Mouse (Mus musculus) liver, embryonic 11.5 days (tissue): Measurements from ENCODE around the gene Grb10. TPM values are rescaled to one million over a fixed set of nuclear protein-coding genes. Genes with fewer than 3 reads are reported as not detected.

ENCODE experiments used
- ATAC-seq: fragments of 200-750 bp; cut with Nextera tagmentation; replicated peaks from 2 replicates; pipeline ENCODE4 v1.8.0; 2017; ENCODE audit warnings: moderate number of reproducible peaks, mild to moderate bottlenecking, moderate TSS enrichment, moderate library complexity; ENCODE audit not compliant: low FRiP score
- DNase-seq: peaks from one replicate; pipeline ENCODE4 v3.0.0-alpha.2; 2017; ENCODE audit warnings: low spot score
- H3K27ac ChIP-seq: fragments of 300-500 bp; sonication (generic); 2 replicates; pipeline ENCODE4 v1.5.1; 2014; ENCODE audit warnings: mild to moderate bottlenecking, low read depth, low read length, control low read depth
- H3K27me3 ChIP-seq: fragments of 300-500 bp; sonication (generic); replicated peaks from 2 replicates; pipeline ENCODE4 v1.6.1; 2014; ENCODE audit warnings: low read length, mixed read lengths; ENCODE audit not compliant: control insufficient read depth, insufficient read depth
- H3K36me3 ChIP-seq: fragments of 300-500 bp; sonication (generic); 2 replicates; pipeline ENCODE4 v1.6.1; 2014; ENCODE audit warnings: mild to moderate bottlenecking, low read length, moderate library complexity, mixed read lengths; ENCODE audit not compliant: control insufficient read depth, insufficient read depth
- H3K4me1 ChIP-seq: fragments of 300-500 bp; sonication (generic); replicated peaks from 2 replicates; pipeline ENCODE4 v1.6.1; 2014; ENCODE audit warnings: low read length, mixed read lengths; ENCODE audit not compliant: control insufficient read depth, insufficient read depth
- H3K4me2 ChIP-seq: fragments of 300-500 bp; sonication (generic); 2 replicates; pipeline ENCODE4 v1.6.1; 2014; ENCODE audit warnings: mild to moderate bottlenecking, control low read depth, moderate library complexity
- H3K4me3 ChIP-seq: fragments of 300-500 bp; sonication (generic); 2 replicates; pipeline ENCODE4 v1.5.1; 2014; ENCODE audit warnings: low read depth, low read length, control low read depth
- H3K9ac ChIP-seq: fragments of 300-500 bp; sonication (generic); 2 replicates; pipeline ENCODE4 v1.6.1; 2014; ENCODE audit warnings: low read depth, low read length, control low read depth
- H3K9me3 ChIP-seq: fragments of 300-500 bp; sonication (generic); 2 replicates; pipeline ENCODE4 v1.6.1; 2016; ENCODE audit warnings: low read length, inconsistent platforms, mixed read lengths; ENCODE audit not compliant: control insufficient read depth
- WGBS: fragments of 180-500 bp; shearing (Covaris S2); extraction: QIAGEN DNeasy Blood & Tissue Kit; methylation state at CpG from one replicate; pipeline ENCODE4 v1.1.7; 2014; 5-methylcytosine and 5-hydroxymethylcytosine counted together
- polyA plus RNA-seq: library from polyadenylated mRNA; unstranded; fragments of >200 nt; fragmentation: Nextera tagmentation; extraction: Ambion mirVana; gene quantifications from 2 replicates; pipeline ENCODE4 v1.2.1, GENCODE M21; 2014

Grb10 gene
- polyA plus RNA-seq, 1 experiment from 2014 or later = 195 TPM

GRCm38 (mm10) chr11:11970246-11970645, 68.2 kb downstream of the Grb10 start:
- Histone ChIP-seq H3K9me3 (no peaks in the 10 kb centered on the region), H3K4me2 (no peak overlapping the region), H3K9ac (no peak overlapping the region), H3K36me3 (peaks cover 7% of the 10 kb centered on the region), H3K4me3 (no peak overlapping the region), H3K27me3 (no peaks in the 10 kb centered on the region), H3K4me1 (peaks cover 12% of the 10 kb centered on the region), H3K27ac (no peak overlapping the region)
- no peak for DNase-seq
- ATAC-seq = no peak
- 93% methylated on average over 11 of the region's 11 CpGs for WGBS

GRCm38 (mm10) chr11:11968830-11969229, 69.7 kb downstream of the Grb10 start:
- H3K9me3 ChIP-seq = no peaks in the 10 kb centered on the region
- no peak overlapping the region for H3K9ac ChIP-seq
- no peak overlapping the region for H3K4me3 ChIP-seq
- peak; percentile 29 for DNase-seq
- H3K4me2 ChIP-seq = no peak overlapping the region
- H3K27ac ChIP-seq = no peak overlapping the region
- WGBS = 76% methylated on average over 6 of the region's 6 CpGs
- no peak for ATAC-seq
- H3K27me3 ChIP-seq = no peaks in the 10 kb centered on the region
- peaks cover 22% of the 10 kb centered on the region for H3K4me1 ChIP-seq
- peaks cover 7% of the 10 kb centered on the region for H3K36me3 ChIP-seq

GRCm38 (mm10) chr11:11967519-11967918, 71.0 kb downstream of the Grb10 start:
- Histone ChIP-seq H3K27ac (no peak overlapping the region), H3K9ac (no peak overlapping the region), H3K27me3 (no peaks in the 10 kb centered on the region), H3K4me2 (no peak overlapping the region), H3K36me3 (peaks cover 7% of the 10 kb centered on the region), H3K9me3 (no peaks in the 10 kb centered on the region), H3K4me3 (no peak overlapping the region), H3K4me1 (peaks cover 34% of the 10 kb centered on the region)
- no peak for ATAC-seq
- DNase-seq = peak; percentile 30
- 73% methylated on average over 8 of the region's 8 CpGs for WGBS

- ATAC-seq = peak; percentile 48
Observed at GRCm38 (mm10) chr11:11966220-11966619, 72.3 kb downstream of the Grb10 start.

GRCm38 (mm10) chr11:11965501-11966125, 72.9 kb downstream of the Grb10 start:
- ATAC-seq (no peak), DNase-seq (peak; percentile 29)
- Histone ChIP-seq H3K27me3 (no peaks in the 10 kb centered on the region), H3K9me3 (no peaks in the 10 kb centered on the region), H3K27ac (peak overlapping the region; percentile 23; the same call in 1 of the 2 replicates), H3K4me1 (peaks cover 43% of the 10 kb centered on the region), H3K4me2 (no peak overlapping the region), H3K36me3 (peaks cover 2% of the 10 kb centered on the region), H3K4me3 (no peak overlapping the region), H3K9ac (no peak overlapping the region)
- 78% methylated on average over 12 of the region's 12 CpGs for WGBS

More at GRCm38 (mm10) chr11:11966220-11966619, 72.3 kb downstream of the Grb10 start:
- H3K4me2 ChIP-seq = no peak overlapping the region
- H3K9me3 ChIP-seq = no peaks in the 10 kb centered on the region
- peaks cover 43% of the 10 kb centered on the region for H3K4me1 ChIP-seq
- H3K36me3 ChIP-seq = peaks cover 7% of the 10 kb centered on the region
- WGBS = 65% methylated on average over 3 of the region's 3 CpGs
- H3K27me3 ChIP-seq = no peaks in the 10 kb centered on the region
- DNase-seq = no peak
- no peak overlapping the region for H3K4me3 ChIP-seq
- H3K27ac ChIP-seq = peak overlapping the region; percentile 23; the same call in 1 of the 2 replicates
- H3K9ac ChIP-seq = no peak overlapping the region

- no peak overlapping the region for H3K9ac ChIP-seq
- DNase-seq = peak; percentile 27
Observed at GRCm38 (mm10) chr11:11964729-11965128, 73.8 kb downstream of the Grb10 start.

GRCm38 (mm10) chr11:11963587-11963986, 74.9 kb downstream of the Grb10 start:
- peak; percentile 86 for ATAC-seq
- Histone ChIP-seq H3K4me3 (no peak overlapping the region), H3K27me3 (no peaks in the 10 kb centered on the region), H3K9me3 (no peaks in the 10 kb centered on the region), H3K9ac (peak overlapping the region; percentile 46), H3K4me1 (peaks cover 43% of the 10 kb centered on the region), H3K27ac (peak overlapping the region; percentile 71), H3K4me2 (peak overlapping the region; percentile 50), H3K36me3 (no peaks in the 10 kb centered on the region; the same call in none of the 2 replicates)
- WGBS = 21% methylated on average over 3 of the region's 3 CpGs
- peak; percentile 51 for DNase-seq

More at GRCm38 (mm10) chr11:11964729-11965128, 73.8 kb downstream of the Grb10 start:
- no peaks in the 10 kb centered on the region; the same call in none of the 2 replicates for H3K36me3 ChIP-seq
- no peaks in the 10 kb centered on the region for H3K9me3 ChIP-seq
- 89% methylated on average over 2 of the region's 2 CpGs for WGBS
- H3K4me1 ChIP-seq = peaks cover 43% of the 10 kb centered on the region
- H3K4me3 ChIP-seq = no peak overlapping the region
- no peaks in the 10 kb centered on the region for H3K27me3 ChIP-seq
- ATAC-seq = no peak
- H3K27ac ChIP-seq = no peak overlapping the region
- H3K4me2 ChIP-seq = no peak overlapping the region

GRCm38 (mm10) chr11:11963065-11963464, 75.4 kb downstream of the Grb10 start:
- Histone ChIP-seq H3K4me2 (peak overlapping the region; percentile 50), H3K27ac (peak overlapping the region; percentile 71), H3K4me3 (no peak overlapping the region), H3K9me3 (no peaks in the 10 kb centered on the region), H3K4me1 (peaks cover 43% of the 10 kb centered on the region), H3K9ac (peak overlapping the region; percentile 46), H3K27me3 (no peaks in the 10 kb centered on the region), H3K36me3 (no peaks in the 10 kb centered on the region; the same call in none of the 2 replicates)
- peak; percentile 30 for DNase-seq
- WGBS = 87% methylated on average over 2 of the region's 2 CpGs
- ATAC-seq = no peak

GRCm38 (mm10) chr11:11962629-11962954, 75.9 kb downstream of the Grb10 start:
- H3K9ac ChIP-seq = no peak overlapping the region
- peak; percentile 22 for DNase-seq
- H3K4me2 ChIP-seq = 0 out of 2 replicates have a peak overlapping the region, but pooled peaks have one; percentile 22

More at GRCm38 (mm10) chr11:11962629-11962954, 75.9 kb downstream of the Grb10 start:
- ATAC-seq = peak; percentile 32
- H3K9me3 ChIP-seq = no peaks in the 10 kb centered on the region
- peak overlapping the region; percentile 69; the same call in 1 of the 2 replicates for H3K27ac ChIP-seq
- no peaks in the 10 kb centered on the region for H3K27me3 ChIP-seq
- WGBS = 22% methylated on average over 5 of the region's 5 CpGs
- peaks cover 43% of the 10 kb centered on the region for H3K4me1 ChIP-seq
- H3K36me3 ChIP-seq = no peaks in the 10 kb centered on the region; the same call in none of the 2 replicates
- H3K4me3 ChIP-seq = no peak overlapping the region
